Mouse (Mus musculus) liver, adult 2 months (tissue): Measurements from ENCODE around the gene Gm13420.

Experiments
- CTCF ChIP-seq: fragments of 200-500 bp; IDR thresholded peaks from 2 replicates; pipeline ENCODE4 v1.5.1; 2011; ENCODE audit warnings: low read depth, low read length, control low read depth
- POLR2A ChIP-seq: fragments of 200-500 bp; IDR thresholded peaks from 2 replicates; pipeline ENCODE4 v1.6.1; 2011; ENCODE audit warnings: low read length, control low read depth; ENCODE audit not compliant: insufficient read depth; ENCODE audit errors: extremely low read depth

DNA sequence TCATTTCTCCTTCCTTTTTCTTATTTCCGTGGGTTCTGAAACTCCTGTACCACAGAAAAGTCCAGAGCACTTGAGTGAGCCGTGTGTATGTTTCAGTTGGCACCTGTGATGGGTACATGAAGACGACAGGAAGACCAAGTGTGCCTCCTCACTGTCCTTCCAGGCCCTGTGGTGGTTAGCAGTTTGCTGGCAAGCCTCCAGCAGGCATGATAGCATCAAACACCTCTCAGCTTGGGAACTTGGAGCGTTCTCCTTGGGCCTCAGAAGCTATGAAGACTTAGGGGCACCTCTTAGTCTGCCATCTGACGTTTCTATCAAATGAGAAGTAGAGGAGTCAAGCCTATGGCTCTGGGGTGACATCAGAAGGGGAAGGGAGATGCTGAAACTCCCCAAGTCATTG lies 32.9 kb downstream of the Gm13420 start:
- TF ChIP-seq POLR2A (no peak), CTCF (no peak)
